Mouse (Mus musculus) midbrain, embryonic 13.5 days (tissue): Measurements from ENCODE around the gene Riox1. TPM values are rescaled to one million over a fixed set of nuclear protein-coding genes. Genes with fewer than 3 reads are reported as not detected.
A peak's percentile ranks its signal among the peaks of the same experiment; 100 is the strongest.

Source experiments
- ATAC-seq: fragments of 200-750 bp; cut with Nextera tagmentation; 2 replicates; pipeline ENCODE4 v1.8.0; 2017; ENCODE audit warnings: mild to moderate bottlenecking, moderate TSS enrichment, moderate library complexity
- H3K27ac ChIP-seq: fragments of 300-500 bp; sonication (generic); 2 replicates; pipeline ENCODE4 v1.5.1; 2015; ENCODE audit warnings: inconsistent platforms, mild to moderate bottlenecking, moderate library complexity
- H3K27me3 ChIP-seq: fragments of 300-500 bp; sonication (generic); 2 replicates; pipeline ENCODE4 v1.6.1; 2015; ENCODE audit warnings: mild to moderate bottlenecking, inconsistent platforms
- H3K36me3 ChIP-seq: fragments of 300-500 bp; sonication (generic); 2 replicates; pipeline ENCODE4 v1.6.1; 2015; ENCODE audit warnings: mild to moderate bottlenecking, inconsistent platforms
- H3K4me1 ChIP-seq: fragments of 300-500 bp; sonication (generic); replicated peaks from 2 replicates; pipeline ENCODE4 v1.6.1; 2015; ENCODE audit warnings: inconsistent platforms
- H3K4me2 ChIP-seq: fragments of 300-500 bp; sonication (generic); replicated peaks from 2 replicates; pipeline ENCODE4 v1.6.1; 2015; ENCODE audit warnings: moderate library complexity, mild to moderate bottlenecking, inconsistent platforms
- H3K4me3 ChIP-seq: fragments of 300-500 bp; sonication (generic); replicated peaks from 2 replicates; pipeline ENCODE4 v1.5.1; 2015; ENCODE audit warnings: mild to moderate bottlenecking, inconsistent platforms
- H3K9ac ChIP-seq: fragments of 300-500 bp; sonication (generic); replicated peaks from 2 replicates; pipeline ENCODE4 v1.6.1; 2015; ENCODE audit warnings: mild to moderate bottlenecking, inconsistent platforms
- H3K9me3 ChIP-seq: fragments of 300-500 bp; sonication (generic); 2 replicates; pipeline ENCODE4 v1.6.1; 2016; ENCODE audit warnings: mild to moderate bottlenecking, inconsistent platforms
- WGBS: fragments of 180-500 bp; shearing (Covaris S2); methylation state at CpG from one replicate; pipeline ENCODE4 v1.1.7; 2015; 5-methylcytosine and 5-hydroxymethylcytosine counted together
- polyA plus RNA-seq: library from polyadenylated mRNA; unstranded; fragments of >200 nt; fragmentation: Nextera tagmentation; extraction: Ambion mirVana; gene quantifications from 2 replicates; pipeline ENCODE4 v1.2.1, GENCODE M21; 2015

The Riox1 gene
- polyA plus RNA-seq, 1 experiment from 2014 or later, result 12.1 TPM

DNA sequence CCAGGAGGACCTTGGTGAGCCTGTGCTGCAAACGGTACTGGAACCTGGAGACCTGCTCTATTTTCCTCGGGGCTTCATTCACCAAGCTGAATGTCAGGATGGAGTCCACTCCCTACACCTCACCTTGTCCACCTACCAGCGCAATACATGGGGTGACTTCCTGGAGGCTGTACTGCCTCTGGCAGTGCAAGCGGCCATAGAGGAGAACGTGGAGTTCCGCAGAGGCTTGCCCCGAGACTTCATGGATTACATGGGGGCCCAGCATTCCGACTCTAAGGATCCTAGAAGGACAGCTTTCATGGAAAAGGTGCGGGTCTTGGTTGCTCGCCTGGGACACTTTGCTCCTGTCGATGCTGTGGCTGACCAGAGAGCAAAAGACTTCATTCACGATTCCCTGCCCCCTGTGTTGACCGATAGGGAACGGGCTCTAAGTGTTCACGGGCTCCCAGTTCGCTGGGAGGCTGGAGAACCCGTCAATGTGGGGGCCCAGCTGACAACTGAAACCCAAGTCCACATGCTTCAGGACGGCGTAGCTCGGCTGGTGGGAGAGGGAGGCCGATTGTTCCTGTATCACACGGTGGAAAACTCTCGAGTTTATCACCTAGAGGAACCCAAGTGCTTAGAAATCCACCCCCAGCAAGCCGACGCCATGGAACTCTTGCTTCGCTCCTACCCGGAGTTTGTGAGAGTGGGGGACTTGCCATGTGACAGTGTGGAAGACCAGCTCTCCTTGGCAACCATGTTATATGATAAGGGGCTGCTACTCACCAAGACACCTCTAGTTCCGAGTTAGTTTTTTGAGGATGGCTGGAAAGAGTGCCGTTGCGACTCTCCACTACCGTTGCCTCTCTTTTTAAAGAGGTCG is 1.5 kb downstream of the Riox1 start:
- Histone ChIP-seq H3K36me3 (peaks cover 22% of the 10 kb centered on the region), H3K4me3 (peak overlapping the region; percentile 94), H3K4me2 (peak overlapping the region; percentile 89), H3K27ac (no peak overlapping the region), H3K9me3 (no peaks in the 10 kb centered on the region), H3K27me3 (no peaks in the 10 kb centered on the region), H3K9ac (peak overlapping the region; percentile 88), H3K4me1 (peaks cover 44% of the 10 kb centered on the region)
- no peak for ATAC-seq
- WGBS, result 70% methylated on average over 32 of the region's 32 CpGs

DNA sequence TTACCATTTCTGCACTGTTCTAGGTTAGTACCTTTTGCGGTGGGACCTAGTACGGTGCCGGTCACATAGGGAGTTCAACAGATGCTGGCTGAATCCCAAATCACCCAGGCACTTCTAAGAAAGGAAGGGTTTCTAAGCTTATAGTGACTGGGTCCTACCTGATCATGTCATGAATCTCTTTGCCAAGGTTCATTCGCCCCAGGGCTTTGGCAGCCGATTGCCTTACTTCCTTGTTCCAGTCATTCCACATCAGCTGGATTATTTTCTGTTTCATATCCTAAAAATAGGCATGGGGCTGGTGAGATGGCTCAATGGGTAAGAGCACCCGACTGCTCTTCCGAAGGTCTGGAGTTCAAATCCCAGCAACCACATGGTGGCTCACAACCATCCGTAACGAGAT is 7.9 kb downstream of the Riox1 start:
- Histone ChIP-seq H3K9me3 (no peaks in the 10 kb centered on the region), H3K9ac (no peak overlapping the region), H3K4me1 (peaks cover 17% of the 10 kb centered on the region), H3K4me2 (no peak overlapping the region), H3K4me3 (no peak overlapping the region), H3K27me3 (no peaks in the 10 kb centered on the region), H3K27ac (no peak overlapping the region), H3K36me3 (peaks cover 21% of the 10 kb centered on the region; the same call in 1 of the 2 replicates)
- WGBS, result 93% methylated on average over 9 of the region's 9 CpGs
- no peak for ATAC-seq

- no peak overlapping the region for H3K4me2 ChIP-seq
- 84% methylated on average over 7 of the region's 7 CpGs for WGBS
- H3K4me3 ChIP-seq, result no peak overlapping the region
- no peak overlapping the region for H3K9ac ChIP-seq
- H3K27ac ChIP-seq, result no peak overlapping the region
- no peaks in the 10 kb centered on the region for H3K36me3 ChIP-seq
- no peaks in the 10 kb centered on the region for H3K9me3 ChIP-seq
- no peak for ATAC-seq
- no peaks in the 10 kb centered on the region for H3K4me1 ChIP-seq
- no peaks in the 10 kb centered on the region for H3K27me3 ChIP-seq
These were observed 14.8 kb downstream of the Riox1 start for GRCm38 (mm10) chr12:83965235-83965634.

GRCm38 (mm10) chr12:83972117-83972516 is 21.7 kb downstream of the Riox1 start:
- H3K4me1 ChIP-seq, result no peaks in the 10 kb centered on the region
- 84% methylated on average over 2 of the region's 2 CpGs for WGBS
- ATAC-seq, result 0 out of 2 replicates have a peak, but pooled peaks have one; percentile 48
- H3K4me3 ChIP-seq, result no peak overlapping the region
- H3K27me3 ChIP-seq, result no peaks in the 10 kb centered on the region
- no peaks in the 10 kb centered on the region for H3K36me3 ChIP-seq
- H3K27ac ChIP-seq, result no peak overlapping the region
- peaks cover 6% of the 10 kb centered on the region; the same call in 1 of the 2 replicates for H3K9me3 ChIP-seq
- H3K9ac ChIP-seq, result no peak overlapping the region
- no peak overlapping the region for H3K4me2 ChIP-seq

DNA sequence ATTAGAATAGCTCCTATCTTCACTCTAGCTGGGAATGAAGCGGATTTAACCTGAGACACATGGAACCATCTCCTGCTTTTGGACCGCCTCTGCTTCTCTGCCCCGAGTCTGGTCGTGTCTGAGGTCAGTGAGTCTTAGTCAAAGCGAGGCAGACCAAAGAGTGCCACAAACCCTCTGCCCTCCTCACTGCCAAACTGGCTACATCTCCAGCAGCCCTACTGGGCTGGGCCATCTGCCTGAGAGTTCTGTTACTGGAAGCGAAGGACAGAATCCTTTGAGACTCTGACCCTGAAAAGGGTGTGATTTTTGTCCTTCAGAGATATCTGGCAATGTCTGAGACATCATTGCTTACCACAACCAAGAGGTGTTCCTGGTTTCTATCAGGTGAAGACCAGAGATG is 28.5 kb downstream of the Riox1 start:
- no peak overlapping the region for H3K9ac ChIP-seq
- H3K4me2 ChIP-seq, result no peak overlapping the region
- peaks cover 6% of the 10 kb centered on the region; the same call in 1 of the 2 replicates for H3K9me3 ChIP-seq
- H3K27ac ChIP-seq, result no peak overlapping the region
- H3K27me3 ChIP-seq, result no peaks in the 10 kb centered on the region
- no peaks in the 10 kb centered on the region for H3K36me3 ChIP-seq
- H3K4me3 ChIP-seq, result no peak overlapping the region
- WGBS, result 91% methylated on average over 6 of the region's 6 CpGs
- ATAC-seq, result no peak
- H3K4me1 ChIP-seq, result no peaks in the 10 kb centered on the region

DNA sequence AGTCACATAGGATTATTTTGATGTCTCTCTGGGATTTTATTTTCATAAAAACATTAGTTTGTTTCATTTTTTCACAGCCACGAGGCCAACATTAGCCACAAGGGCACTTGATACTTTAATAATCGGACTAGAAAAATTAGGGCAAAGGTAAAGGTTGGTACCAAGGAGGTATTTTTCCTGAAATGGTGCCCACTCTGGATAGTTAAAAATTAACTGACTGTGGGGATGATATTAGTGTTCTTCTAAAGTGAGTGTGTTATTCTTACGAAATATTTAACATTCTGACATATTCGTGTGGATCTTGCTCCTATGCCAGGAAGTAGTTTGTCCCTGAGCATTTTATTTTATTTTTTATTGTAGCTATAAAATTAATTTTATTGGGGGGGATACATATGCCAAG is 31.2 kb downstream of the Riox1 start:
- 91% methylated on average over 4 of the region's 4 CpGs for WGBS
- no peak for ATAC-seq
- Histone ChIP-seq H3K27me3 (no peaks in the 10 kb centered on the region), H3K4me3 (no peak overlapping the region), H3K9ac (no peak overlapping the region), H3K9me3 (no peaks in the 10 kb centered on the region), H3K27ac (no peak overlapping the region), H3K4me1 (no peaks in the 10 kb centered on the region), H3K4me2 (no peak overlapping the region), H3K36me3 (no peaks in the 10 kb centered on the region)

DNA sequence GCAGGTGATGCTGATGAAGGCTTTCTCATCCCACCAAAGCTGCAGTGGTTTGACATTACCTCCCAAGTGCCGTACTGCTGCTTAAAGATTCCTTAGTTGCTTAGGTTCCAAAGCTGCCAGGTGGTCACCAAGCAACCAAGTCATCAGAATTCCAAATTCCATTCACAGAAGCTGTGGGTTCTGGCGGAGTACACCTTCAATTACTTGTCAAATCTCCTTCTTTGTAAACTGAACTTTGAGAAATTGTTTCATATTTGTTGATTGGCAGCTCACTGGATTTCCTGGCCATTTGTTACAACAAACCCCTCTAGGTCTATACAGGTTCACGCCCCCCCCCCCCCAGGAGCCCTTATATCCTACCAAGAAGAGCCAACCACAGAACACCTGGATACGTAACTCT is 34.3 kb downstream of the Riox1 start, which contains the start of gene Heatr4:
Gene Heatr4 (minus strand): TSS at position 101 of the 400 bp plus-strand sequence.
- no peak within 1 kb of the TSS for H3K4me2 ChIP-seq
- ATAC-seq, result no peak
- no peaks in the 10 kb centered on the region for H3K27me3 ChIP-seq
- H3K36me3 ChIP-seq, result no peaks in the 10 kb centered on the region
- H3K4me1 ChIP-seq, result peaks cover 9% of the 10 kb centered on the region
- WGBS, result 77% methylated on average over 4 of the region's 4 CpGs
- no peak within 1 kb of the TSS for H3K27ac ChIP-seq
- no peak within 1 kb of the TSS for H3K4me3 ChIP-seq
- H3K9ac ChIP-seq, result no peak within 1 kb of the TSS
- no peaks in the 10 kb centered on the region for H3K9me3 ChIP-seq

DNA sequence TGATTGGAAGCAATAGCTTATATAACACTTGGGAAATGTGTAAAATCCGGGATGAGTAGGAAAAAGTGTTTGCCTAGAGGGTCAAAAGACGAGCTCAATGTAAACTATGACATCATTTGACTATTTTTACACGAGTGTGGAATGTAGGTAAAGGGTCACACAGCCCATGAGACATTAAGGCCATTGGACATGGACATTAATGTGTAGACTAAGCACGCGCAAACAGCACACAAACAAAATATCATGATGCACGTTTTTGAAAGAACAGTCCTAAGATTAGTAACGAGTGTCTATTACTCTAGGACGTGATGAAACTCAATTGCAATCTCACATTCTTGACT is 36.8 kb downstream of the Riox1 start:
- 39% methylated on average over 8 of the region's 8 CpGs for WGBS
- no peaks in the 10 kb centered on the region for H3K27me3 ChIP-seq
- no peaks in the 10 kb centered on the region for H3K36me3 ChIP-seq
- H3K9me3 ChIP-seq, result no peaks in the 10 kb centered on the region
- H3K4me3 ChIP-seq, result peak overlapping the region; percentile 61
- peak overlapping the region; percentile 63 for H3K4me2 ChIP-seq
- no peak for ATAC-seq
- H3K9ac ChIP-seq, result peak overlapping the region; percentile 76
- peak overlapping the region; percentile 93 for H3K27ac ChIP-seq
- peaks cover 9% of the 10 kb centered on the region for H3K4me1 ChIP-seq

GRCm38 (mm10) chr12:83987583-83988441 is 37.4 kb downstream of the Riox1 start, which contains the start of gene Acot2:
Acot2 (plus strand) TSS chr12:83987861.
- Histone ChIP-seq H3K27ac (peak within 1 kb of the TSS; percentile 93), H3K9me3 (no peaks in the 10 kb centered on the region), H3K4me3 (peak within 1 kb of the TSS; percentile 61), H3K9ac (peak within 1 kb of the TSS; percentile 76), H3K36me3 (no peaks in the 10 kb centered on the region), H3K27me3 (no peaks in the 10 kb centered on the region), H3K4me2 (peak within 1 kb of the TSS; percentile 63), H3K4me1 (peaks cover 9% of the 10 kb centered on the region)
- WGBS, result under 1% methylated on average over 80 of the region's 80 CpGs
- peak; percentile 96 for ATAC-seq

- peaks cover 4% of the 10 kb centered on the region; the same call in 1 of the 2 replicates for H3K36me3 ChIP-seq
- peaks cover 9% of the 10 kb centered on the region for H3K4me1 ChIP-seq
- H3K9ac ChIP-seq, result peak overlapping the region; percentile 76
- no peaks in the 10 kb centered on the region for H3K9me3 ChIP-seq
- H3K4me3 ChIP-seq, result peak overlapping the region; percentile 61
- peak overlapping the region; percentile 93 for H3K27ac ChIP-seq
- peak overlapping the region; percentile 63 for H3K4me2 ChIP-seq
- H3K27me3 ChIP-seq, result no peaks in the 10 kb centered on the region
- WGBS, result 75% methylated on average over 4 of the region's 4 CpGs
- peak; percentile 37 for ATAC-seq
These were observed 38.1 kb downstream of the Riox1 start for GRCm38 (mm10) chr12:83988483-83988882.

- WGBS, result 97% methylated on average over 4 of the region's 4 CpGs
- Histone ChIP-seq H3K4me2 (no peak overlapping the region), H3K9me3 (no peaks in the 10 kb centered on the region), H3K27me3 (no peaks in the 10 kb centered on the region), H3K4me3 (no peak overlapping the region), H3K27ac (no peak overlapping the region), H3K4me1 (peaks cover 9% of the 10 kb centered on the region), H3K36me3 (peaks cover 5% of the 10 kb centered on the region; the same call in 1 of the 2 replicates), H3K9ac (no peak overlapping the region)
- no peak for ATAC-seq
These were observed 39.0 kb downstream of the Riox1 start for GRCm38 (mm10) chr12:83989378-83989777.

DNA sequence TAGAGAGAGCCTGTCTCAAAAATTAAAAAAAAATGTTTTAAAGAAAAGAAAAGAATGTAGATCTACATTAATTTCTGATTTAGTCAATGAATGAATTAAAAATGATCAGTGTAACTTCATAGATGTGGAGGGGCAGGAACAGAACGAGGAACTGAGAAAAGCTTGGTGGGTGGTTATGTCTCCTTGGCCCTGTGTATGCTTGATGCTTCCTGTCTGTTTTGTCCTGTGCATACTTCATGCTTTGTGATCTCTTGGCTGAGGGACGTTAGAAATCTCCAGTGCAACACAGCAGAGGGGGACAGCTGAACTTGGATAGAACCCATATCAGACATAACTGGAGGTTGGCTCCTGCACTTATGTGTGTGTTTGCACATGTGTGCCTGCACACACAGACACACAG is 46.8 kb downstream of the Riox1 start:
- Histone ChIP-seq H3K4me3 (no peak overlapping the region), H3K27me3 (no peaks in the 10 kb centered on the region), H3K4me1 (no peaks in the 10 kb centered on the region), H3K36me3 (peaks cover 5% of the 10 kb centered on the region; the same call in 1 of the 2 replicates), H3K9me3 (0 out of 2 replicates have a peak, but pooled peaks cover 9% of the 10 kb centered on the region), H3K4me2 (no peak overlapping the region), H3K9ac (no peak overlapping the region), H3K27ac (no peak overlapping the region)
- 78% methylated on average over 2 of the region's 2 CpGs for WGBS
- ATAC-seq, result no peak
